Mouse (Mus musculus) ES-E14 (cell line): ENCODE measurements at regions not wholly inside any gene's neighbourhood (a gene's known extent, or its start where the extent isn't known, plus 50 kb on each side); places are given as distances from the start of the nearest gene placed in this dataset.

ENCODE experiments used
- DNase-seq: peaks from one replicate; pipeline ENCODE4 v3.0.0-alpha.2; 2013; ENCODE audit warnings: low read depth, low spot score
- H3K27ac ChIP-seq: 2 replicates; pipeline ENCODE4 v1.5.1; 2012; ENCODE audit warnings: low read depth, mild to moderate bottlenecking, low read length, moderate library complexity, mixed read lengths; ENCODE audit not compliant: poor library complexity, insufficient read depth, severe bottlenecking
- H3K36me3 ChIP-seq: 2 replicates; pipeline ENCODE4 v1.6.1; 2012; ENCODE audit warnings: mild to moderate bottlenecking, low read length, moderate library complexity, mixed read lengths; ENCODE audit not compliant: control insufficient read depth, poor library complexity, insufficient read depth, severe bottlenecking
- H3K4me1 ChIP-seq, 2 experiments: fragments of 150-350 bp in 1 of 2; sonication (generic) in 1 of 2; 2 replicates each; pipeline ENCODE4 v1.6.1; 2012; ENCODE audit warnings: low read length in 2 of 2, mild to moderate bottlenecking in 1 of 2, mixed read lengths in 1 of 2; ENCODE audit not compliant: control insufficient read depth in 2 of 2, insufficient read depth in 2 of 2, poor library complexity in 1 of 2
- H3K4me3 ChIP-seq, 2 experiments: fragments of 150-350 bp in 1 of 2; sonication (generic) in 1 of 2; 2 replicates each; pipeline ENCODE4 v1.5.1; 2012; ENCODE audit warnings: low read length in 2 of 2, low read depth in 1 of 2, mild to moderate bottlenecking in 1 of 2, mixed read lengths in 1 of 2; ENCODE audit not compliant: insufficient read depth in 1 of 2, poor library complexity in 1 of 2, severe bottlenecking in 1 of 2
- H3K9ac ChIP-seq: 2 replicates; pipeline ENCODE4 v1.6.1; 2012; ENCODE audit warnings: low read depth, mild to moderate bottlenecking, low read length, mixed read lengths; ENCODE audit not compliant: poor library complexity, insufficient read depth, severe bottlenecking
- H3K9me3 ChIP-seq: fragments of 150-350 bp; sonication (generic); 2 replicates; pipeline ENCODE4 v1.6.1; 2012; ENCODE audit warnings: low read depth, mild to moderate bottlenecking, low read length; ENCODE audit not compliant: control insufficient read depth, insufficient read depth
- CHD2 ChIP-seq: IDR thresholded peaks from 2 replicates; pipeline ENCODE4 v1.6.1; 2014; ENCODE audit warnings: mild to moderate bottlenecking, low read depth, low read length, inconsistent platforms
- HCFC1 ChIP-seq: IDR thresholded peaks from 2 replicates; pipeline ENCODE4 v1.6.1; 2012; ENCODE audit warnings: low read length, inconsistent platforms, borderline replicate concordance; ENCODE audit not compliant: insufficient read depth
- MAFK ChIP-seq: IDR thresholded peaks from 2 replicates; pipeline ENCODE4 v1.6.1; 2014; ENCODE audit warnings: mild to moderate bottlenecking, low read depth, low read length, inconsistent platforms; ENCODE audit not compliant: insufficient read depth
- ZC3H11A ChIP-seq: IDR thresholded peaks from 2 replicates; pipeline ENCODE4 v1.6.1; 2012; ENCODE audit warnings: low read depth, mild to moderate bottlenecking, inconsistent platforms, low read length, borderline replicate concordance
- ZNF384 ChIP-seq: IDR thresholded peaks from 2 replicates; pipeline ENCODE4 v1.6.1; 2012; ENCODE audit warnings: low read depth, low read length, inconsistent platforms
- in situ Hi-C, 2 experiments: fragments of 600-800 bp; cut with MboI; formaldehyde crosslinking; loops; one replicate each; pipeline ENCODE4 v1.15.1; 2025; ENCODE audit warnings: low sequenced_read_pairs in 2 of 2, inconsistent platforms in 1 of 2; ENCODE audit not compliant: unreplicated experiment in 2 of 2

DNA sequence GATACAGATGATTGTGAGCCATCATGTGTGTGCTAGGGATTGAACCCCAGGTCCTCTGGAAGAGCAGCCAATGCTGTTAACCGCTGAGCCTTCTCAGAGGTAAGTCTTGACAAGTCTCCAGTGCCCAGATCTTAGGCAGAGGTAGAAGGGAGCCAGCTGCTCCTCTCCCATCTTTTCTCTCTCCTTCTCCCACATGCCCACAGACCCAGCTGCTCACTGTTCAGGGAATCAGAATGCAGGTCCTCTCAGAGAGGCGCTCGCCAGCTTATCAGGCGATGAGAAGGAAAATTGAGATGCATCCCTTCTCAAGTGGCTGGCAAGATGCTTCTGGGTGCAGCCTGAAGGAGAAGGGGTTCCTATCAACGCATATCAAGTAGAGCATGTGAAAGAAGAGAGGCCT, 131.7 kb downstream of the Pdgfra start:
- TF ChIP-seq ZNF384, result no peak
- TF ChIP-seq MAFK, result no peak
- no peak for TF ChIP-seq HCFC1
- TF ChIP-seq ZC3H11A, result no peak
- TF ChIP-seq CHD2, result no peak
- Histone ChIP-seq H3K9ac (no peak overlapping the region), H3K36me3 (no peaks in the 10 kb centered on the region), H3K9me3 (no peaks in the 10 kb centered on the region), H3K4me1 (no peaks in the 10 kb centered on the region), H3K4me3 (no peak overlapping the region), H3K27ac (no peak overlapping the region)
- in situ Hi-C loops, result no loop called here
- DNase-seq, result no peak

DNA sequence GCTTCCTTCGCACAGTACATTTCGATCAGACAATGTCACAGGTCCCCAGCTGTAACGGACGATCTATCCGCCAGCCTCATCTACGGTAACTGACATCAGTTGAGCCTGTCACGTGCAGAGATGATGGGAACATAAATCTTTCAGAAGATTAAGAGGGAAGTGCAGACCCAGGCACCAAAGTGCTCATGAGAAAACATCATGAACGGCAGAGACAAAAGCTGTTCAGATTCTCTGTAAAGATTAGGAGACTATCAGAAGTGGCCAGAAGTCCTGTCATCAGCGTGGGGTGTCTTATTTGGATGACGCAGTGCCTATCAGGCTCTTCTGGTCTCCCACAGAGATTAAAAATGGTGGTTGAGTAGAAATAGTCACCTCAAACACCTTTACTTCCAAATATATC, 133.9 kb downstream of the Pdgfra start:
- H3K4me3 ChIP-seq, result no peak overlapping the region
- in situ Hi-C loops, result no loop called here
- TF ChIP-seq MAFK, result no peak
- no peak for TF ChIP-seq ZNF384
- no peak for TF ChIP-seq CHD2
- TF ChIP-seq HCFC1, result no peak
- TF ChIP-seq ZC3H11A, result no peak
- no peak overlapping the region for H3K9ac ChIP-seq
- DNase-seq, result no peak
- no peaks in the 10 kb centered on the region for H3K9me3 ChIP-seq
- no peaks in the 10 kb centered on the region for H3K4me1 ChIP-seq
- H3K36me3 ChIP-seq, result no peaks in the 10 kb centered on the region
- H3K27ac ChIP-seq, result no peak overlapping the region

DNA sequence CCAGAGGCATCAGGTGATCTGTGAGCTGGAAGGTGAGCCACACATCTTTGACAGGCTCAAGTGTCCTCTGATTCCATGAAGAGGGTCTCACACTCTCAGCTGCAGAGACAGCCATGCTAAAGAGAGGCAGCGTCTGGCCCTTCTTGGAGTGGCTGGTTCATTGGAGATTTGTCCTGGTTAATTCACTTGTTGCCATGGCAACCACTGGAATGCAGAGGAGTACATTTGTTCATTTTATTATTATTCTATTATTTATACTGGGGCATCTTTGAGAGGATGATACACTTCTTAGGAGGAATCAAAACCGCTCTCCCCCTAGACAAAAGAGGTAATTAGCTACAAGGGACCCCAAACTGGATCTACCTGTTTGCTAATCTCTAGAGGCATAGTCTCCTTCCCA, 143.6 kb downstream of the Pdgfra start:
- Histone ChIP-seq H3K4me3 (no peak overlapping the region), H3K9me3 (no peaks in the 10 kb centered on the region), H3K9ac (no peak overlapping the region), H3K27ac (no peak overlapping the region), H3K4me1 (no peaks in the 10 kb centered on the region; a peak in 1 of 4 replicates), H3K36me3 (no peaks in the 10 kb centered on the region)
- DNase-seq, result no peak
- TF ChIP-seq ZC3H11A, result no peak
- in situ Hi-C loops, result no loop called here

GRCm38 (mm10) chr5:75312897-75313296, 160.8 kb downstream of the Pdgfra start:
- 0 out of 2 replicates have a peak, but pooled peaks cover 2% of the 10 kb centered on the region for H3K9me3 ChIP-seq
- no peak for DNase-seq
- in situ Hi-C loops, result no loop called here
- no peak overlapping the region for H3K9ac ChIP-seq
- H3K4me1 ChIP-seq, result no peaks in the 10 kb centered on the region; a peak in 1 of 4 replicates
- no peak for TF ChIP-seq CHD2
- TF ChIP-seq ZC3H11A, result no peak
- no peak for TF ChIP-seq ZNF384
- no peak for TF ChIP-seq HCFC1
- no peak for TF ChIP-seq MAFK
- no peak overlapping the region for H3K27ac ChIP-seq
- no peaks in the 10 kb centered on the region for H3K36me3 ChIP-seq
- no peak overlapping the region for H3K4me3 ChIP-seq

DNA sequence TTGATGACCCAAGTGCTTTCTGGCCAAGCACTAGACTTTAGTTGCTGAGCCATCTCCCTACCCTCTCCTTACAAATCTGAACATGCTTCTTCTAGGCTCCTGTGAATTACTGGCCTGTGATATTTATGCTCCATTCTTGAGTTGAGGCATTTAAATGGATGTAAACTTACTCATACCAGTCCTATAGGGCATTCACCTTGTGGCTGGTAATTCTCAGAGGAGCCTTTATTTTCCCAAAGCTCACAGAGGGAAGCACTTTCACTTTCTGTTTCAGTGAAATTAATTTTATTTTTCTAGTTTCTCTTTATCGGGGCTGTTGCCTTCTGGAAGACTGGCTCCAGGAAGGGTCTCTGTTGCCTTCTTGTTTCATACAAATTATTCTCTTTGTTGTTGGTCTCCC, 163.9 kb downstream of the Pdgfra start:
- DNase-seq, result no peak
- Histone ChIP-seq H3K36me3 (no peaks in the 10 kb centered on the region), H3K9me3 (no peaks in the 10 kb centered on the region), H3K9ac (no peak overlapping the region), H3K27ac (no peak overlapping the region), H3K4me1 (no peaks in the 10 kb centered on the region; a peak in 1 of 4 replicates), H3K4me3 (no peak overlapping the region)
- TF ChIP-seq MAFK, result no peak
- no peak for TF ChIP-seq HCFC1
- in situ Hi-C loops, result no loop called here
